Mouse (Mus musculus): ENCODE results near the gene Galnt17.

Galnt17 gene

DNA sequence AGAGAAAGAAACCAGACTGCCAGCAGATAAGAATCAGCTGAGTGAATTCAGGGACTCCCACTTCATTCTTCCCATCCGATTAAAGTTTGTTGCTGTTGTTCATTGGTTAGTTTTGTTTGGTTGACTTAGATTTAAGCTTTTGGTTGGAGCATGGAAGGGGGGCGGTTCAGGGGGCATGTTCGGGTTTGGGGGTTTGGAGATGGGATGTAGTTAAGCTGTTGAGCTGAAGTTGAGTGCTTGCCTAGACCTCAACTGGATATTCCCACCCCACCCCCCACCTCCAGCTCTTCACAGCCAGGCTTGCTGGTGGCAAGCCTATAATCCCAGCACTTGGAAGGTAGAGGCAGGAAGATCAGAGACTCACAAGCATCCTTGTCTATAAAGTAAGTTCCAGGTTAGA, at the start of gene Galnt17:
Gene Galnt17, minus strand, starts transcription at position 101 of the 400 bp plus-strand sequence.
- no peak for DNase-seq (ENCODE audit: low spot score)

- no peak for DNase-seq (ENCODE audit: low spot score)
Observed at GRCm38 (mm10) chr5:131334536-131334935, 26.2 kb upstream of the Galnt17 start.

GRCm38 (mm10) chr5:131321286-131321685, 13.0 kb upstream of the Galnt17 start:
- no peak for DNase-seq (ENCODE audit: low spot score)

GRCm38 (mm10) chr5:131319605-131320004, 11.3 kb upstream of the Galnt17 start:
- no peak for DNase-seq (ENCODE audit: low spot score)

DNA sequence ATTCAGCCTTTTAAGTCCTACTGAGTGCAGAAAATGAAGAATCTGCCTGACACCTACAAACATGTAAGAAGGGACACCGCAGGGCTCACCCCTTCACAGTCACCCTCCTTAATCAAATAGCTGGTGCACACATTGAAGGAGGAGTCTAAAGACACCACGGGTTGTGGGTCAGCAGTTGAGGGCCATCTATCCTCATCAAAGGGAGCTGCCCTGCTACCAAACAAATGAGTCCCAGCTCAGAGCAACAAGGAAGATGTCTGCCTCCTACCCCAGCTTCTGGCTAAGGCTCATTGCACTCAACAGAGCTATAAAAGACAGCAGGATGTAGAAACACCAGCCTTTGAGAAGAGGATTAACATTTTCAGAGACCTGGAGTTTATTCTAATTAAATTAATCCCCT, 10.8 kb upstream of the Galnt17 start:
- DNase-seq (ENCODE audit: low spot score), result no peak

- no peak for DNase-seq (ENCODE audit: low spot score)
Observed at GRCm38 (mm10) chr5:131315016-131315415, 6.7 kb upstream of the Galnt17 start.

- DNase-seq (ENCODE audit: low spot score), result no peak
Observed at GRCm38 (mm10) chr5:131307656-131308151, 593 bp downstream of the Galnt17 start.

- DNase-seq (ENCODE audit: low spot score), result no peak
Observed at GRCm38 (mm10) chr5:131306908-131307655, 1.2 kb downstream of the Galnt17 start.

DNA sequence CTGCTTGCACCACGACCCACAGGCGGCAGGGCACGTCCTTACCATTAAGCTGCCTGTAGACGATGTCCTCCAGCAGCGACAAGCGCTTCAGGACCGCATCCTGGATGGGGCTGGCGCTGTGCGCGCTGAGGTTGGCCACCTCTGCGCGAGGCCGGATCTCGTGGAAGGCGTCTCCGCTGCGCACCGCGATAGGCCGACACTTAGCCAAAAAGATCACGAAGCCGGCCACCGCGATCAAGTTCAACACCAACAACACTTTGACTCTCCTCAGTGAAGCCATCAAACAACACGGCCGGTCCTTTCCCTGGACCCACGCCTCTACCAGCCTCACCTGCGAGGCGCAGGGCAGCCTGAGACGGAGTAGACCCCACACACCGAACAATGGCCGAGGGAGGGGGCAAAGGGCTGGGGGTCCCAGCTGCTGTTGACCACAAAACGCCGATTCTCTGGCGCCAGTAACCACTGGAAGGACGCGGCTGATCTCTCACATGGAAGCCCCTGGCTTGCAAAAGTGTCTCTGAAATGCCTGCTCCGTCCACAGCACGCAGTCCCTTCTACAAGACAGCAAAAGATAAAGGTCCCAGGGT, 1.9 kb downstream of the Galnt17 start:
- no peak for DNase-seq (ENCODE audit: low spot score)

DNA sequence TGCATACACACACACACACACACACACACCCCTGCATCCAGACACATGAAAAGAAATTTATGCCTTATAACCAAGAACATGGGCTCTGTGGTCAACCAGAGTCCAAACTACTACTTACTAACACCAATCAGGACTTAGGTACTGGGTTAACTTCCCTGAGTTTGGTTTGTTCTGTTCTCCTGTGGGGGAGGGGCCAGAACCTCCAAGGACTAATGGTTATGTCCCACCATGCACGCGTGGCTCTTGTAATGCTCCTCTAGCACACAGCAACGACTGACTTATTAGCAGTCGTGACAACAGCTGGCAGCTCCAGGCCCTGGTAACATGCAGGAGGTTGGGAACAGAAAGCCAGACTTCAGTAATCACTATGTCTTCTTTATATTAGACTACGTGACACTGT, 3.1 kb downstream of the Galnt17 start:
- no peak for DNase-seq (ENCODE audit: low spot score)

GRCm38 (mm10) chr5:131301526-131301925, 6.8 kb downstream of the Galnt17 start:
- no peak for DNase-seq (ENCODE audit: low spot score)

DNA sequence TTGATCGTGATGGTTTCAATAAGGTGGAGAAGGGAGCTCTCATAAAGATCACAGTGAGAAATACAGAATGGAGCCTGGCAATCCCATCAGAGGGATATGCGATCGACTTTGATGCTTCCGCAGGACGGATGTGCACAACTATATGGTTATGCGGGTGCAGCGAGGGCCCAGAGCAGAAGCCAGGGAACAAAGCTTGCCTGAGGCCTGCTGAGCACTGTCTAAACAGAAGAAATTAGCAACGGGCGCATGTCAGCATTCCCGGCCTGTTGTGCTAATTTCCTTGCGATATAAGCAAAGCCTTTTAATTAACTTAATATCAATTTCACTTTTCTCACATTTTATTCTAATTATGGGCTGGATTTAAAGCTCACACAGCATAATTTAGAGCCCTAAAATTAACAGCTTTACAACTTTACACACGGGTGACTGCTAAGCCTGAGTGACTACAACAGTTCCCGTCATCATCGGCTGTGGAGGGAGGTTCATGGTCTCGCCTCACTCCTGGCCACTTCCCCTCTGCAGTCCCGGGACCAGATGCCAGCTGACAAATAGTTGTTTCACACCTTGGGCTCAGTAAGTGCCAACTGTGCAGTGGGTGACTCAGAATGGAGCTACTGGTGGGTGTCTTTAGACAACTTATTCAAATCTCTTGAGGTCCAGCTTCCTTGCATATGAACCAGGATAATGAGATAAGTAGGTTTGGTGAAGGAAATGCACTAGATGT, 14.4 kb downstream of the Galnt17 start:
- no peak for DNase-seq (ENCODE audit: low spot score)

- no peak for DNase-seq (ENCODE audit: low spot score)
Observed at GRCm38 (mm10) chr5:131287091-131287490, 21.2 kb downstream of the Galnt17 start.

- DNase-seq (ENCODE audit: low spot score), result no peak
Observed at GRCm38 (mm10) chr5:131286680-131287079, 21.6 kb downstream of the Galnt17 start.

GRCm38 (mm10) chr5:131280349-131280748, 27.9 kb downstream of the Galnt17 start:
- no peak for DNase-seq (ENCODE audit: low spot score)

DNA sequence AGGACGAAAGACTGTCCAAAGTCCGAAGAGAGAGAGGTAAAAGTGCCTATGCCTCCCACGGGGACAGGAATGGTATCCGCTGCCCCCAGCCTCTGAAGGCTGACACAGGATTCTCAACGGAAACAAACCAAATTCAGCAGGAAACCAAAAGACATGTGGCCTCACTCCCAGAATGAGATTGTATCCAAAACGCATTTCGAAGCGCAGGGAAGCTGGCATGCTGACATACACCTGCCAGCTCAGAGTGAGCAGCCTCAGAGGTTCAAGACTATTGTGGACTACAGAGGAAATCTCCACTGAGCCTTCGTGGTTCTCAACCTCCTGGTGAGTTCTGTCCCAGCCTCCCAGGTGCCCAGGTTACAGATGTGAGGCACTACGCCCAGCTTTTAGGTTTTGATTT, 29.0 kb downstream of the Galnt17 start:
- no peak for DNase-seq (ENCODE audit: low spot score)

DNA sequence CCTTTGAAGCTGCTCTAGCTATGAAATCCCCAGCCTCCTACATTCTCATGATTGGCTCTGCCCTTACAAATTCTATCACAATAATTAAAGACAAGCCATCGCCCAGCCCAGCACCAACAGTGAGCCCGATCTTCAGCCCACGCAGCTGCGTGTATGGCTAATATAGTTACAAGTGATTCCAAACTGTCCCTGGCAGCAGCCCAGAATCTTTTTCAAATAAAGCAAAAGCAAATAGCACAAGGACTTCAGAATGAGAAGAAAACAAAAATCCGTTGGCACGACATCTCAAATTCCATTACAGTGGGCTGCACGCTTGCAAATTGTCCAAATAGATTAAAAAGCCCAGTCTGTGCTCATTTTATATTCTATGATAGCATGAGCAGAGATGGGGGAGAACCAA, 31.1 kb downstream of the Galnt17 start:
- no peak for DNase-seq (ENCODE audit: low spot score)

GRCm38 (mm10) chr5:131266291-131266690, 42.0 kb downstream of the Galnt17 start:
- no peak for DNase-seq (ENCODE audit: low spot score)

- no peak for DNase-seq (ENCODE audit: low spot score)
Observed at GRCm38 (mm10) chr5:131264145-131264544, 44.2 kb downstream of the Galnt17 start.

GRCm38 (mm10) chr5:131250701-131251636, 57.3 kb downstream of the Galnt17 start:
- DNase-seq (ENCODE audit: low spot score), result no peak

DNA sequence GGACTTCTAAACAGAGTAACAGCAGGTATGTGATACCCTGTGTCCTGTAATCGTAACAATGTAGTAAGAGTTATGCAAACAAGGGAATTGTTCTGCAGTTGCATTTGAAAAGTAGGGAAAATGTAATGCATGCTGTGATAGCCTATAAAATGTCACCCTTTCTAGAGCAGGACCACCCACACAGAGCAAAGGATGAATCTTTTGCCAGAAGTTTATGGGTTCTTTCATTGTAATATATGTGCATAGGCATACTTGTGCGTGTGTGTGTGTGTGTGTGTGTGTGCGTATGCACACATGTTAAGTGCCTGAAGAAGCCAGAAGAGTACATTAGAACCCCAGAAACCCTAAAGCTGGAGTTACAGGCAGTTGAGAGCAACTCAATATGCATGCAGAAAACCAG, 59.9 kb downstream of the Galnt17 start:
- DNase-seq (ENCODE audit: low spot score), result no peak

DNA sequence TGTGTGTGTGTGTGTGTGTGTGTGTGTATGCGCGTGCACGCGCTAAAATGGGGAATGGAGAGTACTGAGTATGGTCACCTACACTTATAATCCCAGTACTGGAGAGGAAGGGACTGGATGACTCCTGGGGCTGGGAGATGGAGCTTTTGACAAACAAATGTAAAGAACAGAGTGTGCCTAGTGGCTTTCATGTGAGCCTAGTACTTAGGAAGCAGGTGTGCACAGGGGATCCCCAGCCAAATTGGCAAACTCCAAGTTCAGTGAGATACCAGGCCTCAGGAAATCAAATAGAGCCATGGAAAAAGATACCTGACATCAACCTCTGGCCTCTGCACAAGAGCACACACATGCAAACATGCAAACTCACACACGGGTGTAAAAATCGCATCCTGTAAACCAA, 61.7 kb downstream of the Galnt17 start:
- DNase-seq (ENCODE audit: low spot score), result no peak

Measured in T-cell, adult 2 months (primary cell).